Mouse (Mus musculus) gastrocnemius, adult 8-10 months (tissue): Measurements from ENCODE around the gene A730009L09Rik. TPM values are rescaled to one million over a fixed set of nuclear protein-coding genes. Genes with fewer than 3 reads are reported as not detected.

ENCODE experiments used
- DNase-seq, 2 experiments: peaks; one replicate each; pipeline ENCODE4 v3.0.0; 2022; ENCODE audit warnings: low spot score in 2 of 2
- total RNA-seq, 4 experiments: library from RNA; stranded (reverse); gene quantifications; 2 replicates each; pipeline ENCODE4 v1.2.4; 2022

Gene A730009L09Rik
- total RNA-seq, 4 experiments from 2014 or later: not detected

DNA sequence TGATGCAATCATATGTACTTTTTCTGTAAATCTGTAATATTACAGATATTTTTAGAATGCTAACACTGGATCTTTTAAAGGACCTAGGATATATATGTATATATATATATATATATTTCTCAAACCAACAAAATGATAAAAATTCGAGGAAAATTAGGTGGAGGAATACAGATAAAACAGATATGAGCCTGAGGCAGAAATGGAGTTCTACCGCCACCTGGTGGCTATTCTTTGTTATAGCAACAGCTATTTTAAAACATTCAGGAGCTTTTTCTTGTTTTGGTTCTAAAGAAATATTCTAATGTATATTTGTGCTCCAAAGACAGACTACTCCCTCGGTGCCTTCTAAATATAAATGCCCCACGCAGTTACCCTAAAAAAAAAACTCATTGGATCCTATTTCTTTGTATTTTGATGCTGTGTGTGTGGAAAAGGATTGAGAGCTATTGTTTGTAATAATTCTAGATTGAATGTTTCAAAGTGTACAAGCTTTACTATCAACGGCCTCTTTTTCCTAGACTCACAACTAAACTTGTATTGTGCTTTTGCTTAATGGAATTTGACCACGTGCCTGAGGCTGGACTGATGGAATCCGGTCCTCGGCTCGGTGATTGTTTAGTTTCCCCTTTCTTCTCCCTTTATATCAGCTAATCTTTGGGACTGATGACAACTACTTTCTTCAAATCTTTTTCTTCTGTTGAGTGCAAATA lies 44.8 kb downstream of the A730009L09Rik start:
- no peak for DNase-seq

DNA sequence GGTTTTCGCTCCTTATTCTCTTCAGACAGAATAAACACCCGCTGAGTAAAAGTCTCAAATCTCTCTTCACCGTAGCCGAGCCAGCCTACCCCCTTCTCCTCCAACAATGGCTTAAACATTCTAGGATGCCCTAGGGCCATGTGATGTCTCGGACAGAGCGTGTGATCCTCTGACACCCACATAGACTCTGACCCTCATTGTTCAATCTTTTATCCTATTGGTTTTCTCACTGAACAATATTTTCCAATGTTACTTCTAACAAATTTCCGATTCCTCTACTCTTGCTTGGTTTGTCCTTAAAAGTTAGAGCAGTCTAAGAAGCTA lies 45.3 kb downstream of the A730009L09Rik start:
- no peak for DNase-seq

Other genes starting within 250 kb of the A730009L09Rik start
- gene Mrpl39, start 220.6 kb downstream of the A730009L09Rik start, total RNA-seq: 10 to 100 TPM; 12.0 to 14.5 (median 13.7) TPM